Mouse (Mus musculus) E14TG2a.4 (cell line): ENCODE results near the gene Krt9.

Experiments
- H3K27me3 ChIP-seq: 2 replicates; pipeline ENCODE4 v1.6.1; 2014; ENCODE audit warnings: low read length, control low read depth; ENCODE audit not compliant: insufficient read depth
- H3K36me3 ChIP-seq: 2 replicates; pipeline ENCODE4 v1.6.1; 2014; ENCODE audit warnings: low read length, control low read depth; ENCODE audit not compliant: insufficient read depth
- H3K4me1 ChIP-seq: replicated peaks from 2 replicates; pipeline ENCODE4 v1.6.1; 2014; ENCODE audit warnings: low read depth, low read length, control low read depth
- H3K4me3 ChIP-seq: replicated peaks from 2 replicates; pipeline ENCODE4 v1.5.1; 2014; ENCODE audit warnings: mild to moderate bottlenecking, low read length
- H3K9me3 ChIP-seq: 2 replicates; pipeline ENCODE4 v1.6.1; 2014; ENCODE audit warnings: low read length, control low read depth
- CTCF ChIP-seq: conservative IDR thresholded peaks from 2 replicates; pipeline ENCODE4 v1.5.1; 2014; ENCODE audit warnings: low read length
- NANOG ChIP-seq: IDR thresholded peaks from 2 replicates; pipeline ENCODE4 v1.6.1; 2014; ENCODE audit warnings: borderline replicate concordance, low read length, mixed read lengths
- POU5F1 ChIP-seq: IDR thresholded peaks from 2 replicates; pipeline ENCODE4 v1.6.1; 2014; ENCODE audit warnings: low read length, borderline replicate concordance

Krt9 gene

DNA sequence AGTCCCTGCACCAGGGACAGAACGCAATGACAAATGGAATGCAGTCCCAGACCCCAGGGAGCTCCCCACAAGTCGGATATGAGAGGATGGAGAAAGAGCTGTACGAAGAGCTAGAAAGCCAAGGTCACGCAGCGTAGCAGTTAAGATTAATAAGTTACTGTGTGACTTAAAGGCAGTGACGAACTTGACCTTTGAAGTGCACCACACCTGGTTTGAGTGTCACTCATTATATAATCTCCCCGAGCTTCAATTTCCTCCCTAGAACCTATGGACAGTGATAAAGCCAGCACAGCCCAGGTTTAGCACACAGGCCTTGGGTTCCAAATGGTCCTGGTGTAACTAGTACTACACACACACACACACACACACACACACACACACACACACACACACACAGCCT lies 28.7 kb downstream of the Krt9 start:
- no peaks in the 10 kb centered on the region for H3K9me3 ChIP-seq
- peaks cover 8% of the 10 kb centered on the region for H3K27me3 ChIP-seq
- no peak overlapping the region for H3K4me3 ChIP-seq
- TF ChIP-seq POU5F1 (no peak), NANOG (no peak)
- no peaks in the 10 kb centered on the region for H3K36me3 ChIP-seq
- H3K4me1 ChIP-seq = peaks cover 23% of the 10 kb centered on the region

DNA sequence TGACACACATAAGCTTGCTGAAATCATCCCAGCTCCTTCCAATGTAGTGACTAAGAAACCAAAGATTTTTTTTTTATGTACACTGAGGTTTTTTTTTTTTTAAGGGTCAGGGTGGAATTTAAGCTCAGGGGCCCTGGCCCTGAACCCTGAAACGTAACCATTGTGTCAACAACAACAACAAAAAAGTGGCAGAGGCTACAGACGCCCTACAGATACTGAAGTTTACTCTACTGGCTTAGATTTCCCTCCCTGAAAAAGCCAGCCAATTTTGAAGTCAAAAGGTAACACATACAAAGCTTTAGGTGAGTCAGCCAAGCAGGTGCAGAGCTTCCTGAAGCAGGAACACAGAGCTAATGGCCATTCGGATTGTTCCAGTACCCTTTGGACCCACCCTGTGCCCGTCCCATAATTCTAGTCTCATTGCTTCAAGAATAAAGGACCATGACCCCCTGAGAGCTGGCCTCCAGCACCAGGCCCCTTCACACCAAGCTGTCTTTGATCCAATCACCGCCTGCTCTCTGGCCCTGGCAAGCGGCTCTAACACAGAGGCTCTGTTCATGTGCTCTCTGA lies 35.1 kb downstream of the Krt9 start:
- no peaks in the 10 kb centered on the region for H3K36me3 ChIP-seq
- no peaks in the 10 kb centered on the region for H3K27me3 ChIP-seq
- no peaks in the 10 kb centered on the region for H3K9me3 ChIP-seq
- H3K4me3 ChIP-seq = no peak overlapping the region
- no peak for TF ChIP-seq NANOG
- TF ChIP-seq POU5F1 = no peak
- no peak for TF ChIP-seq CTCF
- peaks cover 24% of the 10 kb centered on the region for H3K4me1 ChIP-seq

DNA sequence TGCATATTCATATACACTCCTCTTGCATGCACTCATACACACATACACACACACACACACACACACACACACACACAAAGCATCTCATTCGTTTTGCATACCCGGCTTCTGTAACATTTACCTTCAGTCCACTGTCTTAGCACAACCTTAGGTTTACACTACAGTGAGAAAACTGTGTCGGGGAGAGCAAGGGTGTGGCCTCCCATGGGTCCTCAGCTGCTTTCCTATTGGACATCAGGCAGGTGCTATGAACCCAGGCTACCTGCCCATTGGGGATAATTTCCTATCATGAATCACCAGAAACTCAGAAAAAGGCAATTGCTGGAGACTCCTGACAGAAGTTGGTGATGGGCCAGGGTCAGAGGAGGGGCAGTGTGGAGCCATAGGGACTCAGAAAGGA lies 35.7 kb downstream of the Krt9 start:
- Histone ChIP-seq H3K9me3 (no peaks in the 10 kb centered on the region), H3K27me3 (0 out of 2 replicates have a peak, but pooled peaks cover under 1% of the 10 kb centered on the region), H3K4me3 (no peak overlapping the region), H3K4me1 (peaks cover 27% of the 10 kb centered on the region), H3K36me3 (no peaks in the 10 kb centered on the region)
- no peak for TF ChIP-seq POU5F1
- TF ChIP-seq NANOG = no peak
- no peak for TF ChIP-seq CTCF

DNA sequence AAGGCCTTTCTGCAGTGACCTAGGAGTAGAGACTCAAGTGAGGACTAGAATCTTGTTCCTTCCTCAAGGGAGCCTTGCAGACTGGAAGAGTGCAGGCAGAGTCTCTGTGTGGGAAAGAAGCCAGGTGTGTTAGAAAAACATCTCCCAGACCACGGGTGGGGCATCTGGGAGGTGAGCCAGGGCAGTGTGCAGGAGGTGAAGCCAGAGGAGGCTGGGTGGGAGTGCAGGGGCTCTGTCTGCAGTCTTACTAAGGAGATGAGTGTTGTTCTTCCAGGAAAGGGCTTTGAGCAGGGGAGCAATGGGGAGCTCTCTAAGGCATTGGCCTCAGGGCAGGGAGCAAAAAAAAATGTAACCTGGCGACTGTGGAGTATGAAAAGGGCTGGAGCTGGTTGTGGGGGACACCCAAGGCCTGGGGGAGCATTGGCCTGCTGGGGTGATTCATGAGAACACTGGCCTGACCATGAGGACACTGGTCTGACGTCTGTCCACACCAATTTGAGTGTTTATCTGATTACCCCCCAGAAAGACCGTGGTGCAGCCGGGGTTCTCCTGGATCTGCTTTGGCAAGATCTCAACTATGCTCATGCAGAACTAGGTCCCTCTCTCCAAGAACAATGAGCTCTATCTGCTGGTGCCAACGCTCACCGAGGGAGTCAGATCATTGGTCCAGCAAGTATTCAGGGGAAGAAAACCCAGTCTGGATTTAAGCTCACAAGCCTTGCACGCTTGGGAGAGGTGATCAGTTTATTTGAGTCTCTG lies 37.4 kb downstream of the Krt9 start:
- Histone ChIP-seq H3K9me3 (no peaks in the 10 kb centered on the region), H3K4me3 (no peak overlapping the region), H3K4me1 (peaks cover 33% of the 10 kb centered on the region), H3K27me3 (0 out of 2 replicates have a peak, but pooled peaks cover 2% of the 10 kb centered on the region), H3K36me3 (no peaks in the 10 kb centered on the region)
- TF ChIP-seq POU5F1 (no peak), NANOG (no peak), CTCF (no peak)

DNA sequence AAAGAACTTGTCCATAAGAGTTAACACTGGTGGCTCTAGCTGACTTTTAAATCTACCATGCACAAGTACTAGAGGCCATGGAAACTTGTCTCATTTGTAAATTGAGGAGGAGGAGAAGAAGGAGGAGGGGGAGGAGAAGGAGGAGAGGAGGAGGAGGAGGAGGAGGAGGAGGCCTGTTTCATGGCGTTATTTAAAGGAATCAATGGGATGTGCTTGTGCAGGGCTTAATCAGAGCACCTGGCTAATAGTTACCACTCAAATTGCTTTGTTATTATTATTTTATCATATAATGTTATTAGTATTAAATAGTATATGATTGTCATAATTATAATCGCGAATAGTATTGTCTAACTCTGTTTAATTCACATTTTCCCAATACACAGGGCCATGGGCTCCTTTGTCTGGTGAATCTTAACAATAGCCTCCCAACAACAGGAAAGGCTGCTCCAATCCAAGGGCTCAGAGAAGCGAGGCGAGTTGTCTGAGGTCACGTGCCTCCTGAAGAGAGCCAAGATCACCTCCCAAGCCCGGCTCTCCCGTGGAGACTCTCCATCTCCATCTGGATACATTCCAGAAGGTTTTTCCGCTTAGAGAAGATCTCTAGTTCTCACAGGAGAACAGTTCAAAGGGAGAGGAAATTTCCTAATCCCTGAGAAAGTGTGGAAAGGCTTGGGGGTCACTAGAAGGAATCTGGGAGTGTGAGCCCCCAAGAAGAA lies 44.3 kb downstream of the Krt9 start, which contains the start of gene Krt19:
Krt19 (minus strand) TSS at position 51 of the 716 bp plus-strand sequence.
- Histone ChIP-seq H3K27me3 (peaks cover 34% of the 10 kb centered on the region), H3K9me3 (no peaks in the 10 kb centered on the region), H3K4me3 (no peak within 1 kb of the TSS), H3K4me1 (peaks cover 68% of the 10 kb centered on the region), H3K36me3 (no peaks in the 10 kb centered on the region)
- TF ChIP-seq POU5F1 (no peak), NANOG (no peak), CTCF (no peak)

DNA sequence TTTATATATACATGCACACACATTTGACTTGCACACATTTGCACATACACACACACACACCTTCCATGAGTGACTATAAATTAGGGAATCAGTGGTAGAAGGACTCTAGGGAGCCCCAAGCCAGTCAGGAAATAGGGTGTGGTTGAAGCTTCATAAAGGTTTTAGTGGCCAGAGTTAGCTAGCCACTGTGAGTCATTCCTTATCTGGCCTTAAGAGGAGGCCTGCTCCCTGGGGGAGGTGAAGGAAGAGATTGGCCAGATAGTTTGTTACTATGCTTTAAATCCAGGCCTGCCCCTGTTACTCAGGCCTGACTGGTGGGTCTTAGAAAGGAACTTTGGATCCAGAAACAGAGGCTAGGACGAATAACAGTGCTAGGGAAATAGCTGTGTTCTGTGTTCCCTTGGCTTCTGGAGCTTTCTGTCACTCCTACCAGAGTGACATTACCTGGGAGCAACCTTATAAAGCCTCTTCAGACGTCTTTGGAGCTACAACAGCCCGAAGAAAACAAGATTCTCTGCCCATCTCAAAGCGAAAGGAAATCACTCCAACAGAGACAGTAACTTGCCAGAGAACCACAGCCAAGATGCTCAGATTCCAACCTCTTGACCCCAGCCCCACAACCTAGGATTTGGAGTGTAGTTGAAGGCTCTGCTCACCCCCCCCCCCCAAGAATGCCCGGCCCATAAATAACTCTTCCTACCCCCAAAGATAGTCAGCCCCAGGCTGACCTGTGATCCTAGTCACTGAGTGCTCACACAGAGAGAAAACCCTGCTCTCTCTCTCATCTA lies 45.3 kb downstream of the Krt9 start:
- Histone ChIP-seq H3K27me3 (peaks cover 38% of the 10 kb centered on the region), H3K36me3 (no peaks in the 10 kb centered on the region), H3K4me1 (peaks cover 65% of the 10 kb centered on the region), H3K9me3 (no peaks in the 10 kb centered on the region), H3K4me3 (no peak overlapping the region)
- no peak for TF ChIP-seq POU5F1
- TF ChIP-seq NANOG = no peak
- no peak for TF ChIP-seq CTCF

DNA sequence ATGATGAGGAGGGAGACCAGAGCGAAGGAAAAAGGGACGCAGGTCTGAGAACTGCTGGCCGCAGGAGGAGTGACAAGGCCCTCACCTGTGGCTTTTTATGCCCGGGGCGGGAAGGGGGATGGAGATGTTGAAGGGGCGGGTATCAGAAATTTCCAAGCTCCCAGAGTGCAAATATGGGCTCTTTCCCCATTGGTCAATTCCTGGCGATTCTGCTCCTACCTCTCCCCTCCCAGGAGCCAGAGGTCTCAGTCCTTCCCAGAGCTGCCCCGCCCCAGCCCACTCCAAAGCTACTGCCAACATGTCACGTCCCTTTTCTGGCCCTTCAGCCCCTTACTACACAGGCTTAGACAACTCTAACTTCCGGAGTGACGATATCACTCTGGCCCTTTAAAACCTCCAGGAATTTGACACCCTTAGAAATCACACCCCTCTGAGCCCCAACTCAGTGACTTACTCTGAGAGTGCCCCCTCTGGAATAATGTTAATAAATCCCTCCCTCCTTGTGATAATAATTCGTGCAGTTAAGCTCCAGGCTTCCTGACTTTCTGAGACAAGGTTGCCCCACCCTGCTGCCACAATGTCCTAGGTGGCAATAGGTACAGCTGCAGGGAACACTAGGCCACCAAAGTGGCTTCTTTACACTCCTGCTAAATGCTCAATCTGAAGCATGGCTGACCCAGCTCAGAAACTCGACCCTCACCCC lies 47.0 kb downstream of the Krt9 start:
- H3K27me3 ChIP-seq = peaks cover 45% of the 10 kb centered on the region
- H3K36me3 ChIP-seq = no peaks in the 10 kb centered on the region
- H3K4me1 ChIP-seq = peaks cover 59% of the 10 kb centered on the region
- H3K9me3 ChIP-seq = no peaks in the 10 kb centered on the region
- H3K4me3 ChIP-seq = peak overlapping the region; percentile 79
- TF ChIP-seq CTCF (no peak), POU5F1 (no peak), NANOG (no peak)

DNA sequence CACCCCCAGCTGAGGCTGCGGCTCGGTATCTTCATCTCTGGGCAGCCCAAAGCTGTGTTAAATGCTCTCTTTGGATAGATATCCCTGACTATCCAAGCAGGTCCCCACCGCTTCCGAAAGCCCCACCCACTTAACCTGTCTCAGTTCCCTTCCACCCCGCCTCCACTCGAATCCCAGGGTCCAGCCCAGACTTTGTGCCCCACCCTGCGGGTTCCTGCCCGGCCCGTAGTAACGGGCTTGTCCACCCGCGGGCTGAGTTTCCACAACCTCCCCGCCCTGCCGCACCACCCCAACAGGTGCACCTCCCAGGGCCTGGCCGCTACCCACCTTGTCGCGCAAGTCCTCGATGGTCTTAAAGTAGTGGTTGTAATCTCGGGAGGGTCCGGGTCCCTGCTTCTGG lies 47.9 kb downstream of the Krt9 start:
- TF ChIP-seq NANOG = no peak
- no peak for TF ChIP-seq CTCF
- no peak for TF ChIP-seq POU5F1
- H3K4me1 ChIP-seq = peaks cover 50% of the 10 kb centered on the region
- H3K4me3 ChIP-seq = peak overlapping the region; percentile 79
- no peaks in the 10 kb centered on the region for H3K36me3 ChIP-seq
- no peaks in the 10 kb centered on the region for H3K9me3 ChIP-seq
- peaks cover 48% of the 10 kb centered on the region for H3K27me3 ChIP-seq
